Mouse (Mus musculus) ES-CJ7 (cell line): ENCODE measurements around the gene Zfp882.

ENCODE experiments used
- DNase-seq: peaks from one replicate; pipeline ENCODE4 v3.0.0; 2011; ENCODE audit warnings: low read depth, low spot score

Gene Zfp882

DNA sequence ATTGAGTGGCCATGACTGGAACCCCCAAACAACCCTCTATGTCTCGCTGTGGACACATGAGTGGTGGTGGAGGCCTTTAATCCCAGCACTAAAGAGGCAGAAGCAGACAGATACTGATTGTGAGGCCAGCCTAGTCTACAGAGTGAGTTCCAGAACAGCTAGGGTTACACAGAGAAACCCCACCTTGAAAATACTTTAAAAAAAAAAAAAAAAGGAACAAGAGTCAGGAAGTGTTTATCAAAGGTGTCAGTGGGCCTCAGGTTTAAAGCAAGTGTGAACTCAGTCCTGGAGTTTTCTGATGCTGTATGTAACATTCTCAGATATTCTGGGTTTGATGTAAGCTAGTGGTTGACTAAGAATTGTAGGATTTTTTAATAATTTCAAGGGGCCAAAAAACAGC is 44.1 kb downstream of the Zfp882 start:
- DNase-seq, result no peak

DNA sequence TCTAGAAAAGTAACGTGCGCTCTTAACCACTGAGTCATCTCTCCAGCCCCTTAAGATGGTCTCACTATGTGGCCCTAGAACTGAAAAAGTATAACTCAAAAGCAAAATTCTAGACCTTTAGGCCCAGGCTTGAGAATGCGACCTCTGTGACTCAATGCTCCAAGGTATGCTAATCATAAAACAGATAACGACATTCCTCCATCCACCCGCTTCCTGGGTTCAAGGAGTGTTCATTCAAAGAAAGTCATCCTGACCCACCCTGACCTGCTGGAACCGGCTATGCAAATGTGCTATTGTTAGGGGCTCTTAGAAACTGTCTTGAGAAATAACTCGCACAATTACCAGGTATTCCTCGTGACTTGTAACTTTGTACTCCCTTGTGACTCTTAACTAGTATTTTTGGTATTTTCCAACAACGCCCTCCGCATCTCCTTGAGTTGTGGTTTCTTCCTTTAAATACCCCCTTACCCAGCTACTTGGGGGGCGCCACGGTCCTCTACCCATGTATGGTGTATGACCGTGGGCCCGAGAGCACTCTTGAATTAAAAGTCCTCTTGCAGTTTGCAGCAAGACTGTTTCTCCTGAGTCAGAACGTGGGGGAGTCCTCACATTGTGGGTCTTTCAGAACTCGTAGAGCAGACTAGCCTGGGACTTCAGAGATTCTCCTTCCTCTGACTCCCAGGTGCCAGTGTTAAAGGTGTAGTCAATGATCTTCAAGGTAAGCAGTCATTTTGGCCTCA is 44.7 kb downstream of the Zfp882 start:
- DNase-seq, result peak; percentile 75

DNA sequence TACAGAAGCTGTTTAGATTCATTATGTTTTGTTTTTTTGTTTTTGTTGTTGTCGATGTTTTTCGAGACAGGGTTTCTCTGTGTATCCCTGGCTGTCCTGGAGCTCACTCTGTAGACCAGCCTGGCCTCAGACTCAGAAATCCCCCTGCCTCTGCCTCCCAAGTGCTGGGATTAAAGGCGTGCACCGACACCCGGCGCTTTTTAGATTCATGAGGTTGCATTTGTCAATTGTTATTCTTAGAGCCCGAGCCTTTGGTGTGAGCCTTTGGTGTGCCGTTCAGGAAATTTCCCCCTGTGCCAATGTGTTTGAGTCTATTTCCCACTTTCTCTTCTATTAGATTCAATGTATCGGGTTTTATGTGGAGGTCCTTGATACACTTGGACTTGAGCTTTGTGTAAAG is 46.3 kb downstream of the Zfp882 start:
- peak; percentile 57 for DNase-seq

DNA sequence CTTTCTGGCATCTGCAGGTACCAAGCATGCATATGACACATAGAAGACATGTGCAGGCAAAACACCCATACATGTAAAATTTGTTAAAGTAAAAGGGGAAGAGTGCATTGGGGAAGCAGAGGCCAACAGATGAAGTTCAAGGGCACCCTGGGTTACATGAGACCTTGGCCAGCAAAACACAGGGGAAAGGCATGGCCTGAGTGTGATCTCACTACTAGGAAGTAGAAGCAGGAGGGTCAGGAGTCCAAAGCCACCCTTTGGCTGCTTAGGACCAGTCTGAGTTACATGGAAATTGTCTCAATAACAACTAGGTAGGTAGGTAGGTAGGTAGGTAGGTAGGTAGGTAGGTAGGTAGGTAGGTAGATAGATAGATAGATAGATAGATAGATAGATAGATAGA is 52.1 kb downstream of the Zfp882 start:
- DNase-seq, result no peak

DNA sequence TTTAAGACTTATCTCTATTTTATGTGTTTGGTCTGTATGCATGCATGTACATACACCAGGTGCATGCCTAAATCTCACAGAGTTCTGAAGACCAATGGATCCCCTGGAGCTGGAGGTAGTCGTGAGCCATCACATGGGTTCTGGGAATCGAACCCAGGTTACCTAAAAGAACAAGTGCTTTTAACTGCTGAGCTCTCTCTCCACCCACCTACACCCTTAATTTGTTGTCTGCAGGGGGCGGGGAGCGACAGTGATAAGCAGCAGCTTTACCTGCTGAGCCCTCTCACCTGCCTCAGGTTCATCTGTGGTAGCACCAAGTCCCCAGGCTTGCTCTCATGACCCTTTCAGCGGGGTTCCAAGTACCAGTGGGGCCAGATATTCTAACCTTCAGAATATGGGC is 53.4 kb downstream of the Zfp882 start:
- no peak for DNase-seq

DNA sequence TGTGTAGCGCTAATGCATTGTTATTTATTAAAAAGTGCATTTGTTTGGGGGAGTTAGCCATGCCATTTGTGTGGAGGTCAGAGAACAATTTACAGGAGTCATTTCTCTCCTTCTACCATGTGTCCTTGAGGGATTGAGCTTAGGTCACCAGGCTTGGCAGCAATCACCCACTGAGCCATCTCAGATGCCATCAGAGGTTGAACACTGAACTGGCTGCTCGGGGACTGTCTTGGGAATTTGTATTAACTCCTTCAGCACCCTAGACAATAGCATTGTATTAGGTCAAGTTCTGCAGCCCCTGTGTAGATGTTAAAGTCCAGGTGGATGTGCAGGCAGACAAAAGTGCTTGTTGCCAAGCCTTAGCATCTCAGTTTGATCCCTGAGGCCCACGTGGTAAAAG is 55.6 kb downstream of the Zfp882 start:
- DNase-seq, result no peak

DNA sequence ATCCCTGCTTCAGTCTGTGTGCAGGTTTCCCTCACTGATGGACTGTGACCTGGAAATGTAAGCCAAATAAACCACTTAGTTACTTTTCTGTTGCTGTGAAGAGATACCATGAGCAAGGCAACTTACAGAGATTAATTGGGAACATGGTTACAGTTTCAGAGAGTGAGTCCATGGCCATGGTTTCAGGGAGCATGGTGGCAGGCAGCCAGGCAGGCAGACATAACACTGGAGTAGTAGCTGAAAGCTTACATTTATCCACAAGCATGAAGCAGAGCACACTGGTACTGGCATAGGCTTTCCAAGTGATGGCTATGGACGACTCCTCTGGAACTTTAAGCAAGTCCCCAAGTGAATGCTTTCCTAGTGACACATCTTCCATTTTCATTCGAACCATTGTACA is 56.8 kb downstream of the Zfp882 start:
- no peak for DNase-seq
